Mouse (Mus musculus): ENCODE measurements around the gene Prkar1a.
"Not testable (repeated sequence)": the region's sequence is repeated elsewhere in the genome, so short reads cannot be mapped to it uniquely, and the experiment has no call there.

Prkar1a gene

DNA sequence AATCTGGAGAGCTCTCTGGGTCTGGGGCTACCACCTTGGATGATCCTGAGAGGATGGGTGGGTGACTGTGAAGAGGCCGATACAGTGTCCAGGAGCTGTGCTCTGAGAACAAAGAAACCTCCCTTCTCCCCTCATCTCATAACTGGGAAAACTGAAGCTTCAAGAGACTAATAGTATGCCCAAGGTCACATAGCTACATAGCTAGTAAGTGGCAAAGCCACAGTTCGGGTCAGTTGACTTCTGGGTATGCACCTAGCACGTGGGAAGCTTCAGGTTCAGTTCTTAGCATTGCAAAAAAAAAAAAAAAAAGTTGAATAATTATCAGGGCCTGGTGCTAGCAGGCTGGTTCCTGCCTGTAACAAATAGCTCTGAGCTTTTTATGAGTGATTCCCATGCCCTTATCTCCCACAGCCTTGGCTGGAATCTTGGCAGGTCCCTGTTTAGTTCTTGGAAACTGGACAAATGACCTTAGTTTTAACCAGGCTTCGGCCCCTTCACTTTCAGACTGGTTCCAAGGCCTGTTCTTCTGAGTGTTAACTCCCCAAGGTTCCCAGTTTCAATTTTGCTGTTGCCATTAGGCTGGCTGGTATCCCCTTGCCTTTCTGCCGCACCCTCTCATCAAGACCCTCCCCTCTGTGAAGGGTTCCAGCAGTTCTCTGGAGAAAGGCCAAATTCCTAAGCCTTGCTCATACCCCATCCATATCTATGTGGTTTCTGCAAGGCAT is 7.5 kb upstream of the Prkar1a start:
- DNase-seq (ENCODE audit: low read depth): peak; percentile 77

DNA sequence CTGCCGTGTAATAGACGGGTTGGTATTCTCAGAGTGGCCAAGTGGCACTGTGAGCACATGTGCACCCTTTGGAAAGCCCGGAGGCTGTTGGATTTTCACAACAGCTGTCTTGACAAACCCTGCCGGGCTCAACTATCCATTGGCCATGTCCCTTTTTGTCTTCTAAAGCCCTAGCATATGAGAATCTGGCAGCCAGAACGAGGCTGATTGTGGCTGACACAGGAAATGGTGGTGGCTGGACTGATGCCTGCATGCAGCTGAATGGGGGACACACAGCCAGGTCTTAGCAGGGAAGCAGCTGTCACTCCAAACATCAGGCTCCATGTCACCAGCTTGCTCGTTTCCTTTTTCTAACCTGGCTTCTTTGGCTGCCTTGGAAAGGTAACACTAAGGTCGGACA is 695 bp upstream of the Prkar1a start:
- DNase-seq (ENCODE audit: low read depth): no peak

DNA sequence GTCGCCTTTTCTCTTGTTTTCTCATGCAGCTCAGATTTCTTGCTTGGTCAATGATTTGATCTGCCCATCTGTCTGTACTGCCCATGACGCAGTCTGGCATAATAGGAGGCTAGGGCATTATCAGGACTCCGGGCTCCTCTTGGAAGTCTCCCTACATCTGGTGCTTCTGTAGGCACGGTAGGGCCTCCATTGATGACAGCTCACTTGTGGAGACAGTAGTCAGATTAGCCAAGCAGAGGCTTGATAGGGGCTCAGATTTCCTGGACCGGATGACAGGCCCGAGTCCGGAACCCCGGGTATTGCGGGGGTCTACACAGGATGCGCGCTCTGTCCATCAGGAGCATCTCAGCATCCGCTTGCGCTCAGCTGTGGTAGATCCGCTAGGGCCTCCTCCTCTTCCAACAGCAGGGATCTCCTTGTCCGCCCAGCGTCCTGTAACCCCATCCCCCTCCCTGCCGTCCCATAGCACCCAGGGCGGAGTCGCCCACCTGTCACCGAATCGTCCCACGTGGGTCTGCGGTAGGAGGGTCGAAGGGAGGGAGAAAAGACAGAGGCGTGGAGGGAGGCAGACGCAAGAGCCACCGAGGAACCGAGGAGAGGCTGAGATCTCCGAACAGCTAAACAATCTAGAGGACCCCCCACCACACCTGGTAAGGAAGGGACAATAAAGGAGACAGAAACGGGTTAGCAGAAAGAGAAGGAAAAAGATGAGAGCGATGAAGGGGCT is 933 bp downstream of the Prkar1a start:
- peak; percentile 71 for DNase-seq (ENCODE audit: low read depth)

DNA sequence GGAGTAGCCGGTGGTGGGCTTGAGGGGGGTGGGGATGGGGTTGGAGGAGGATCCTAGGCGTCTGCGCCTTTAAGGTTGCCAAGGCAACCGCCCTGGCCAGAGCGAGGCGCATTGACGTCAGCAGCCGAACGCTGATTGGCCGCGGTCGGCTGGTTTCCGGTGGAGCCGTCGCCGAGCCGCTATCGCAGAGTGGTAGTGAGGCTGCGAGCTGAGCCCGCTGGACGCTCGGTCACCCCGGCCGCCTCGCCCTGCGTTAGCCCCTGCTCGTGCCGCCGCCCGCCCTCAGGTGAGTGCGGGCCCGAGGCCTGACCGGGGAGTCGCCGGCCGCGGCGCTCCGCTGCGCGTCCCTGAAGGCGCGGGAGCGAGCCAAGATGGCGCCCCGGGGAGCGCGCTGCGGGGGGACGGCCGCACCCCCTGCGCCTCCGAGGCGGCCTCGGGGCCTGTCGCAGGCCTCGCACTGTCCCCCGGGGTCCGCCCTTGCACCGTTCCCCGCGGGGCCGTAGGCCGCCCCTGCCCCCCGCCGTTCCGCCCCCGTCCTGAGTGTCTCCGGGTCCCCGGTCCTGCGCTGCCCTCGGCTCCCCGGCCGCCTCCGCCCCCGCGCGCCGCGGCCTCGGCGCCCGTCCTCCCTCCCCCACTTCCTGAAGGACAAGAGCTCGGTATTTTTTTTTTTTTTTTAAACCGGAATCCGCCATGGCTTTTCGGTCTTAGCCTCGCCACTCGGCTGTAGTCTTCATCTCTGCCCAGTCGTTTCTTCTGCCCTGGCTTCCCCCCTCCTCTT is 1.8 kb downstream of the Prkar1a start:
- peak; percentile 95 for DNase-seq (ENCODE audit: low read depth)

DNA sequence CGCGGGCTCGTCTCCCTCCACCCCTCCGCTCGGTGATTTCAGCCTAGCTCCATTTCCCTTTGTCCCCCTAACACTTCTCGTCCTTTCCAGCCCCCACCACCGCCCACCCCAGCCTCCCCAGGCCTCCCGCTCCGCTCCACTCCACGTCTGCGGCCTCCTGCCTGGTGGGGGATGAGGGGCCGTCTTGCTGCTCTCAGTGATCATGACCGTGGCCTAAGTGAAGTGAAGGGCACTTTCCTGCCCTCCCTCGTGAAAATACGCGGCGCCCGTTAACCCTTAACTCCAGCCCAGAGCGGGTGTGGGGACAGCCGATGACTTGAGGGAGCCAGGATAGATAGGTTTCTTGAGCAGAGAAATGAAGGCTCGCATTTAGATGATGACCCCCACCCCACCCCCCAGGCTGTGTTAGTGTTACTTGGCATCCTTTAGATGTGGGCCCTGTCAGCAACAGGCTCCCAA is 2.4 kb downstream of the Prkar1a start:
- DNase-seq (ENCODE audit: low read depth): peak; percentile 30

DNA sequence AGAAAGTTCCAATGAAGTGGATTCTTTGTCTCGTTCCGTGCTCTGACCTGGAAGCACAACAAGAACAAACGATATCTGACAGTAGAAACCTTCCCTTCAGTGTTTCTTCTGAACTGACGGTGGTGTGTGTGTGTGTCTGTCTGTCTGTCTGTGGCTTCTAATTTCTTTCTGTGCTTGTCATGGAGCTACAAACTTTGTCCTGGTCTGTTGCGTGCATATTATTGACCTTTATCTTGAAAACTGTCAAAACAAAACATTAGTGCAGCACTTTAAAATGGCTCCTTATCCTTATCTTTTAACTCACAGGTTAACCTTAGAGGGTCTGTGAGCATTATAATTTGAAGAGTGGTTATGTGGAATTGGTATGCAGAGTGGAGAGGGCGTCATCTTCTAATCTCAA is 3.3 kb downstream of the Prkar1a start:
- no peak for DNase-seq (ENCODE audit: low read depth)

DNA sequence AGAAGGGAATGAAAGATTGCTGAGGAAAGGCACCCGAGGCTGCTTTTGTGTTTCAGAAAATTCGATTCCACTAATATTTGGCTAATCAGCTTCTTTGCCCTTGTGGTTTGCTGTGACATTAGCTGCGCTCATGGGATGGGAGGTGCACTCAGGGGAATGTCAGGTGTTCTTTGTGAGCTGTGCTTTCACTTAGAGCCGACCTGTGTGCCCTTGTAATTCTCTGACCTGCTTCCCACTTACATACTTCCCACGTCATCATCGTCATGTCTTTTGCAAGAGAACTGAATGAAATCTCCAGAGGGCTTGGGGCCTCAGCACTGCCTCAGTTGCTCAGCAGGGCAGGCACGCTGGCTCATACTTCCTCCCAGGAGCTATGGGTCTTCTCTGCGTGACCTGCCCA is 4.0 kb downstream of the Prkar1a start:
- no peak for DNase-seq (ENCODE audit: low read depth)

DNA sequence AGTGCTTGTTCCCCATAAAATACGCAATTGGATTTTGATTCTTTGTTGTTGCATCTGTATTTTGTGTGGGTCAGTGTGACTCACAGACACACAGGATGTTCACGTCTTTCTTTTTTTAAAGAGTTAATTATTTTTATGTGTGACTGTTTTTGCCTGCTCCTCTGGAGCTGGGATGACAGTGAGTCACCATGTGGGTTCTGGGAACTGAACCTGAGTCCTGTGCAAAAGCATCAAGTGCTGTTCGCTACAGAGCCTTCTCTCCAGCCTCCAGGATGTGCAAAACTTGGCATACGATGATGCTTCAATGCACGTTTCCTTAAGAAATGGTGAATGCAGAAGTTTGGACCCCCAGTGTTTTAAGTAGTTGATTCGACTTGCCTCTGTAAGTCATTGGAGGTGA is 5.4 kb downstream of the Prkar1a start:
- no peak for DNase-seq (ENCODE audit: low read depth)

DNA sequence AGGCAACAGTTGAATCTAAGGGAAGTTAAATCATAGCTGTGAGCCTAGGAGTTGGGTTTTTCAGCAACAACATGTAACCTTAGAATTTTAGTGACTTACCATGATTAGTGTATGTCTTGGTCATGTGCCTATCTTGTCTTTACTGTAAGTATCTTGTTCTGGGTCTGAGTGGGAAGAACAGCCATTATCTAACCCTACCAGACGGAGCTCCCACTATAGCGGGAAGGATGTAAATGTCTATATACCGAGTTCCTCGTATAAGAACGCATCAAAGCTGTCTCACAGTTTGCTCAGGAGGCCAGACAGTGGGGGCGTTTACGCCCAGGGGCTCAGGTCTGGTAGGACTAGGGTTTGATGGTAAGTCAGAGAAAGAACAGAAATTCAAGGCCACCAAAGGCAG is 7.0 kb downstream of the Prkar1a start:
- no peak for DNase-seq (ENCODE audit: low read depth)

DNA sequence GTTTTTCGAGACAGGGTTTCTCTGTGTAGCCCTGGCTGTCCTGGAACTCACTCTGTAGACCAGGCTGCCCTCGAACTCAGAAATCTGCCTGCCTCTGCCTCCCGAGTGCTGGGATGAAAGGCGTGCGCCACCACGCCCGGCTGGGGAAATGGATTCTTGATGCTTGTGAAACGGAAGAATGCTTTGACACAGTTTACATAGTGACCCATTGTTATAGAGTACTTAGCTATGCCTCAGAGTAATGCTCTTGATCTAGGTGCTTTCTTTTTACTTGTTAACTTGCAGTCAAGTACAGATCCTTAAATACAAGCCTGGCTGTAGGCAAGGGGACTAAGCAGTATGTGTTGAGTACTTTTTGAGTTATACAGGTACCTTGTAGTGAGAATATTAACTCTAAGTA is 11.3 kb downstream of the Prkar1a start:
- DNase-seq (ENCODE audit: low read depth): not testable (repeated sequence)

DNA sequence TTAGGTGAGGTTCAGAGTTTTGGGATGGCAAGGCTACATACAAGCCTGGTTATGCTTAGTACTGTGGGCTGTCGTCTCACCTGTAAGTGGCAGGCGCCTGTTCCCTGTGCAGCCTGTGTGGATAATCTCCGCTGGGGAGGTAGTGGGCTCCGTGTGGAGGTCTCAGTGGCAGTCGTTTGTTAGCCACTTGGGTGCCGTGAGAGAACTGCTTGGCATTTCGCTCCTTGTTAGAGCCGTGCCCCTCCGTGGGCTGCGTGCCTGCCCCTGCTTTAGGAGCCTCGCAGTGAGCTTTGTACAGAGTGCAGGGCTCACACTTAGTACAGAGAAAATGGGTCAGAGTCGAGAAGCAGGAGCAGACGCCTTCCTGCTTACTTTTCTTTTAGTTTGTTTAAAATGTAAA is 15.1 kb downstream of the Prkar1a start:
- no peak for DNase-seq (ENCODE audit: low read depth)

DNA sequence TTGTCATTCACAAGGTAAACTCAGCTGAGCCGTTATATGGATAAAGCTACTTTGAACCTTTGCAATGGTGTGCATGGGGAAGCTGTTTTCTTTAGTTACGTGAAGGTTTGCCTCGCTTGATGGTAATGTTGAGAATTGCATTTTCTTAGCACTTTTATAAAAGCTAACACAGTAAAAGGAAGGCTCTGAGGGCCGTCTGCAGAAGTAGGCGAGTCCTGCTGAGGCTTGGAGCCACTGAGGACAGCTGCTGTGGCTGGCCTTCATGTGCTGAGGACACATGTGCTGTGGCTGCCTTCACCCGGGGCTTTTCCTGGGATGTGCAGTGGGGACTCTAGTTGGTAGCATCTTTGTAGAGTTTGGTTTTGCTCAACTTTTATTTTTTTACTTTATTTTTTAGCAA is 16.2 kb downstream of the Prkar1a start:
- DNase-seq (ENCODE audit: low read depth): no peak

DNA sequence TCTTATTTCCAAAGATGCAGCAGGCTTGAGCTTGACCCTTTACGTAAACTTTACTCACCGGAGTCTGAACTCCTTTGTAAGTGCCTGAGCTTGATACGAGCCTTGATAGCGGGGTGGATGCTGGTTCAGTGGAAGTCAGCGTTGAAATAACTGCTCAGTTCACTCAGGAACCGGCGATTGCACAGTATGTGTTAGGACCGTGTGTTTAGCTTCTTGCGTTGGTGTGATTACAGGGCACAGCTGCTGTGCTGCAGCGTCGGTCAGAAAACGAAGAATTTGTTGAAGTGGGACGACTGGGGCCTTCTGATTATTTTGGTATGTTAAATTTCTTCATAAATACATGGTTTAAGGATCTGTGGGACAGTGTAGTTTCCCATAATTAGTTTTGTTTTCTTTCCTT is 17.2 kb downstream of the Prkar1a start:
- DNase-seq (ENCODE audit: low read depth): no peak

DNA sequence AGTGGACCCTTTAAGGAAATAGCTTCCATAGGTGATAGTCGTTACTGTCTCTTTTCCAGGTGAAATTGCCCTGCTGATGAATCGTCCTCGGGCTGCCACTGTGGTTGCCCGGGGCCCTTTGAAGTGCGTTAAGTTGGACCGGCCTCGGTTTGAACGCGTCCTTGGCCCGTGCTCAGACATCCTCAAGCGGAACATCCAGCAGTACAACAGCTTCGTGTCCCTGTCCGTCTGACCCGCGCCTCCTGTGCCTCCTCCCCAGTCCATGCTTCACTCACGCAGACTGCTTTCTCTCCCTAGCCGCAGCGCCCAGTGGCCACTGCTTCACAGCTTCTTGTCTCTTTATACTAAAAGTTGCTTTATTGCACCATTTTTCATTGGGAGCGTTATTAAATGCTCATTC is 18.2 kb downstream of the Prkar1a start:
- DNase-seq (ENCODE audit: low read depth): no peak

DNA sequence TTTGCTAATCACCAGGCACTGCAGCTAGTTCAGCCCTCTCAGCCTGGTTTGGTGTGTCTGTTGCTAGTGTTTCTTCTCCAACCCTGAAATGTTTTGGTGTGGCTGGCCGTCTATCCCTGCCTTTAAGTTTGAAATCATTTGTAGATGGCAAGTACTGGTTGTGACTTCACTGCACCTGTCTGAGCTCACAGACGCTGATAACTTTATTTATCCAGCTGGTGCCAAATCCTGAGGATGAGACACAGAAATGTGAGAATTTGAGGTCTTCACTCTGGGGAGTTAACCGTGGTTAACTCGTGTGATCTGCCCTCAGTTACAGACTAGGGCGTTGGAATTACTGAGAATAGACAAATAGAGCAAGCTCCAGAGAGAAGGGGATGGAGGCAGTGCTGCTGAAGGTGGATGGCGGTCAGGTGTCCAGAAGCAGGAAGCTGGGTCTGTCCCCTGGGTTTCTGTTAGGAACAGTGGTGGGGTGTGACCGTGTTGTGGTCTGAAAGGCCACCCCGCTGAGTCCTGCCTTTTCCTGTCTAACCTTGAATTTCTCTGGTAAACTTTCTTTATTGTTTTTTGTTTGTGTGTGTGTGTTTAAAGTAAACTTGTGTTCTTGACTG is 19.0 kb downstream of the Prkar1a start:
- no peak for DNase-seq (ENCODE audit: low read depth)

DNA sequence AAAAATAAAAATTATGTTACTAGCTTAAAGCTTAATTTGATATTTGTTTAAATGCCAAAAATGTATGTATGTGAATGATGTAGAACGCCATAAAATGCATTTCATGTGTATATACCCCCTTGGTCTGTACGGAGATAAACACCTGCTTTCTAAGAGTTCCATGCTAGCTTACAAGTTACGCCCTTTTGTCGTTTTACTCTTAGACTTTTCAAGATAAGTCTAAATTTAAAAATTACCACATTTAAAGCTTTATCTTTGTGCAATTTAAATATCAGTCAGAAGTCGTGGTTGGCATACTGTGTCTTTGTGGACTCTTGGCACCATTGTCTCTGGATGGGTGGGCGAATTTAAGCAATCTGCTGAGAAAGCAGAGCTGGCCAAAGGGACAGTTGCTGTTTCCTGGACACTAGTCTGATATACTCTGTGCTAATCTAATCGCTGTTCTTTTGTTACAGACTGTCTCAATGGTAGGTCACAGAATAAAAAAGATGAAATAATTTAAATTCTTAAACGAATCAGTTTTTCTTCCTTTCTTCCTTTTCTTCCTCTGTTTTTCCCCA is 20.0 kb downstream of the Prkar1a start:
- no peak for DNase-seq (ENCODE audit: low read depth)

DNA sequence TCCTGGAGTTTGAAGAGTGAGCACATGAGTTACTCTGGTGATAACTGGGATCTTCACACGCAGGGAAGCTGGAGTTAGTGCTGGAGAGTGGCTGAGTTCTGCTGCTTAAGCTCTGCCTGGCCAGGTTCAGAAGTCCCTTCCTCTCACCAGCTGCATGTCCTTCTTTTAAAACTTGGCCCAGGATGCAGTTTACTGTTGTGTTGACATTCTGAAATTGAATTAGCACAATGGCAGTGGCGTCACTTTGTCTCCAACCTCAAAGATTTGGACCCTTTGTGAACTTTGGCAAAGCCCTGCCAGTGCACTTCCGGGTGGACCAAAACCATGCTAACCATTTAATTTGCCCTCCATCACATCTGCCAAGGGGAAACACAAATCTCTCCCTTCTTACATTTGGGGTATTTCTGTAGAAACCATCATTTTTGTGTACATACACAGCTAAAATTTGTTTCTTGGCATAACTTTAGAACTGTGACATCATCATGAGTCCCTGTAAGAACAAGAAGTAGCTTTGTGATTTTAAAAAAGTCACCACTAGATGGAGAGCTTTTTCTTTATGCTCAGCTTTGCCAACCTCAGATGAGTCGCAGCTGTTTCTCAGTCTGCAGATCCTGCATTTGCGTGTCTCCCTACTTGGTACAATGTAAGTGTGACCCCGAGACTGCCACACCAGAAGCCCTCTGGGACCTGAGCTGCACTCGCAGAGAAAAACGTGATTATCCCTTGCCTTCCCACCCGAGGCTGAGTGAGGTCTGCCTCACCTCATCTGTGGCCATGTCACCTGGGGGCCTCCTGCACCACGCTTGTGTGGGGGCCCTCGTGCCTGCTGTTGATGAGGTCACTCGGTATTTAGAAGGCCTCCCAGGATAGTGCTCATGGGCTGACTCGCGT is 21.1 kb downstream of the Prkar1a start:
- peak; percentile 91 for DNase-seq (ENCODE audit: low read depth)

DNA sequence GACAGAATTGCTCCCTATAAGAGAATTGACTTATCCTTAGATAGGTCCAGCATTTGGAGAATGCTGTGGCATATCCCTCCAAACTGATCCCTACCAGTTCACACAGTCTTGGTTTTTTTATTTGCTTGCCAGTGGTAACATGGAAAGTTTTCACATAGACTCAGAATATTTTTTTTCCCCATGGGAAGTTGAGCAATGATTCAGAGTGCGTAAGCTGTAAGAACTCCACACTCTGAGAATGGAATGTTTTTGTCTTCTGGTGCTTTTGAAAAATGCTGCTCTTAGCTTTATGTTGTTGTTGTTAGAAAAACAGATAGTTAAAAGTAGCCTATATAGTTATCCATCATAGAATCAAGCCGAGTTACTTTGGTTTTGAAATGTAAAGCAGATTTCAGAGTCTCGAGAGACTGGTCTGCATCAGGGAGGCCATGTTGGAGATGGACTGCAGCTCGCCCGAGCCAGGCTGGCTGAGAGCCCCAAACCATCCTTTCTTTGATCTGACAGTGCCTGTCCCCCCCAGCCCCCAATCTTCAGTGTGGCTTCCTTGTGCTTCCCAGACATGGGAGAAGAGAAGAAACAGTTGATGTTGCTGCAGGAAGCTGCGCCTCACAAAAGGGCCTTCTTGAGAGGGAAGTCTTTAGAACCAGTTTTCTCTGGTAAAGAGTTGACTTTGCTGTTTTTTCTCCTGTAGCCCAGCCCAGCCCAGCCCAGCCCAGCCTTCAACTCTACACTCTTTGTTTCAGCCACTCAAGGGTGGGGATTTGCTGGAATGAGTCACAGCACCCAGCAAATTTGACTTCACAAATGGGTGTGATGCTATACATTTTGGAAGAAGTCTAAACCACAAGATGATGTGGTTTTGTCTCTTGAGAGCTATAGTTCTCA is 22.2 kb downstream of the Prkar1a start:
- peak; percentile 91 for DNase-seq (ENCODE audit: low read depth)

DNA sequence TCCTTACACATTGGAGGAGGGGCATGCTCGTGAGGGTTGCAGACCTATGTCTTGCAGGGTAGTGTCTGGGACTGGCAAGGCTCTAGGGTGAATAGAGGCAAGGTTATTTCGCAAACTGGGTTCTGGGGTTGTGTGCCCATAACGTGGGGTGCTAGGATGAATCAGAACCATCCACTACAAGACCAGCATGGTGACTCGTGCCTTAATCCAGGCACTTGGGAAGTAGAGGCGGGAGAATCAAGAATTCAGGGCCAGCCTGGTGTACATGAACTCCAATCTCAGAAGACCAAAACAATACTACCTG is 22.8 kb downstream of the Prkar1a start:
- DNase-seq (ENCODE audit: low read depth): no peak

DNA sequence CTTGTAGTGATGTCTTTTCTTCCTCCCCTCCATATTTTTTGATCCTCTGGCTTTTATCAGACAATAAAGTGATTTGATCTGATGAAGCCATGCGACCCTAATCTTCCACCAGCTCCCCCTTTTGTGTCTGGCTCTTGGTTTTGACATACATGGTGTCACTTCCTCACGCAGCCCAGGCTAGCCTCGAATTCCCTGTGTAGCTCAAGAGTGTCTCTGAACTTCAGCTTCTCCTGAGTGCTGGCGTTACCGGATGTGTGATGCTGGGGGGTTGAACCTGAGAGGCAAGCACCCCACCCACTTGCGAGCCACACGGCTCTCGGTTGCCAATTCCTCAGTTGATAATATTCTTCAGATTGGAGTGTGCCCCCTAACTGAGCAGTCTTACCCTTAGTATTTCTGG is 23.2 kb downstream of the Prkar1a start:
- no peak for DNase-seq (ENCODE audit: low read depth)
